Mouse (Mus musculus): ENCODE data around the gene Naa50. TPM values are rescaled to one million over a fixed set of nuclear protein-coding genes. Genes with fewer than 3 reads are reported as not detected.

Naa50 gene
- 26.0 and 26.5 TPM in 2 replicates for polyA plus RNA-seq (2012; rRNA removed)

DNA sequence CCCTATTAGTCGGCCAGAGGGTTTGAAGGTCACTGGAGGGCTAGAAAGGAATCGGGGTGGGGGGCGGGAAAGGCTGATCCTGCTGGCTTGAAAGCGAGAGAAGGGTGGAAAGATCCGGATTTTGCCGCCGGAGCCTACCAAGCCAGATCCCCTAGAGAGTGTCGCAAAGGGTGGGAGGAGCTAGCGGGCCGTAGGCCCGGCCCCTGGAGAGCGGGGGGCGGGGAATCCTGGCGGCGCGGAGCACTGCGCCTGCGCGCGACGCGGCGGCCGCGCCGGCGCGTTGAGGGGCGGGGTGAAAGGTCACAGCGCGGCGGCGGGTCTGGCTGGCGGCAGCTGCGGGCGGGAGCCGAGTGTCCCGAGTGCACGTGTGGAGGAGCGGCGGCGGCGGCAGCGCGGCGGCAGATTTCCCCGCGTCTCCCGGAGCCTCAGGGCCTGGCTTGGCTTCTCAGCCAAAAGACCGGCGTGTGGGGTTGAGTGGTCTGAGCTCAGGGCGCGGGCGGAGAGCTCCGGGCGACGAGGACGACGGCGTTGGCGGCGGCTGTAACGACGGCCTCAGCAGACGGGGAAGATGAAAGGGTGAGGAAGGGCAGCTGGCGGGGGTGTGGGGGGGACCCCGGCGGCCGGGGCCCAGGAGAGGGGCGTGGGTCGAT, at the start of gene Naa50, which contains the start of gene Atp6v1a:
Naa50 (plus strand) TSS at position 295 of the 650 bp plus-strand sequence.
Atp6v1a (minus strand) TSS at position 170 of the 650 bp plus-strand sequence.

DNA sequence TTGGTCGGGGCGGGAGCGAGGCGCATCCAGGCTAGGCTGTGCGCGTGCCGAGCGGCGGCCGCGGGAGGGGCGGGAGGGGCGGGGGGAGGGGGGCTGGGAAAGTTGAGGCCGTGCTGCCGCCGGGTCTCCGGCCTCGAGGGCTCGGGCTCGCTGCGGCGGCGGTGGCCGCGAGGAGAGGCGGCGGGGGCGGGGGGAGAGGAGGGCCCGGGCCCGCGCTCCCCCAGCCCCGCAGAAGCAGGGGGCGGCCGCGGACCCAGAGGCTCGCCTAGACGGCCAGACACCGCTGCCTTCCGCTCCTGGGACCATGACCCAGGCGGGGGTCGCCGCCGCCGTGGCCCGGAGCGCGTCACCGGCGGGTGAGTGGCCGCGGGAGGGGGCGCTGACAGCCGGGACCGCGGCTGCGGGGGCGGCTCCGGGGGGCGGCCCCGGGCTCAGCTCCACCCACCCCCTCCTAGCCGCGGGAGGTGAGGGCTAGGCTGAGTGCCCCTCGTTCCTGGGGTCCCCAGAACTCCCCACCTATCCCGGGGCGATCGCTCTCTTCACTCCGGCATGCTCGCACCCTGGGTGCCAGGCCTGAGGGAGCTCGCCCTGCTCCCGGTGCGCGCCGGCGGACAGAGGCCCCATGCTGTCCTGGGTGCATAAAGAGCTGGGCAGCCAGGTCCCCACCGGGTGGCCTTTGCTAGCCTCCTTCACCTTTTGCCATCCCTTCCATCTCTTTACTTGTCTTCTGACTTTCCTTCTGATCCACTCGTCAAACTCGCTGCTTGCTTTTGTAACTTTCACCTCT, 33.7 kb downstream of the Naa50 start, which contains the start of gene Usf3:
Usf3 (plus strand) TSS at position 92 of the 787 bp plus-strand sequence.

Other genes with a start within 250 kb of the Naa50 start
- 46.2 and 48.5 TPM in 2 replicates for gene Qtrt2, start 213.0 kb upstream of the Naa50 start, polyA plus RNA-seq (2012; rRNA removed)
- 2.4 and 3.1 TPM in 2 replicates for gene Zdhhc23, start 160.0 kb upstream of the Naa50 start, polyA plus RNA-seq (2012; rRNA removed)
- gene Gramd1c, start 76.5 kb upstream of the Naa50 start, polyA plus RNA-seq (2012; rRNA removed) = 2.2 and 2.6 TPM in 2 replicates
- 66.9 and 71.0 TPM in 2 replicates for gene Atp6v1a, start 125 bp upstream of the Naa50 start, polyA plus RNA-seq (2012; rRNA removed)
- 9.0 and 10.0 TPM in 2 replicates for gene Usf3, start 33.4 kb downstream of the Naa50 start, polyA plus RNA-seq (2012; rRNA removed)
- 5.1 and 5.7 TPM in 2 replicates for gene Sidt1, start 193.4 kb downstream of the Naa50 start, polyA plus RNA-seq (2012; rRNA removed)
- 21.3 and 24.1 TPM in 2 replicates for gene Spice1, start 207.3 kb downstream of the Naa50 start, polyA plus RNA-seq (2012; rRNA removed)

Measured in central nervous system, embryonic 14 days (tissue).